Mouse (Mus musculus) gastrocnemius, adult 18-20 months (tissue): ENCODE results near the gene Mrpl18. TPM values are rescaled to one million over a fixed set of nuclear protein-coding genes. Genes with fewer than 3 reads are reported as not detected.

Experiments used
- DNase-seq: peaks from one replicate; pipeline ENCODE4 v3.0.0; 2021; ENCODE audit warnings: low spot score
- microRNA-seq: library from miRNA; unstranded; fragments of <30 nt; microRNA quantifications from one replicate; pipeline ENCODE4 v1.2.0, GENCODE M21; 2021
- total RNA-seq, 2 experiments: library from RNA; stranded (reverse); gene quantifications; 2 replicates each; pipeline ENCODE4 v1.2.3; 2021

Gene Mrpl18
- total RNA-seq, 2 experiments from 2014 or later, result 103 to 121 TPM

DNA sequence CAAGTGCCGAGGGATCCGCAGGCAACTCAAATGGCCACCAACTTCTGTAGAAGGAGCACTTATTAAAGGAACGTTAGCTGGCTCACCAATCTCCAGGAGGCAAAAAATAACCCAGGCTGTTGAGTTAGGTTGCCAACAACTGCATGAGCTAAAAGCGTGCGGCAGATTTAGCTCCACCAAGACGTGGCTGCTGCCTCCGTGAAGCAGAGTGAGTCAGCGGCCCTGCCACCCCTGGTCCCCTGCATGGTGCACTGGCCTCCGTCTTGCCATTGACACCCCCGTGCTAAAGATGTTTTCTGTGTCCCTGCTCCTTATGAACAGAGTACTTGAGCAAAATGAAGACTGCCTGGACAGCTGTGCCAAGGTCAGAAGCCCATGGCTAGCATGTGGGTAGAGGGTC is 49.3 kb downstream of the Mrpl18 start:
- DNase-seq, result peak; percentile 64

DNA sequence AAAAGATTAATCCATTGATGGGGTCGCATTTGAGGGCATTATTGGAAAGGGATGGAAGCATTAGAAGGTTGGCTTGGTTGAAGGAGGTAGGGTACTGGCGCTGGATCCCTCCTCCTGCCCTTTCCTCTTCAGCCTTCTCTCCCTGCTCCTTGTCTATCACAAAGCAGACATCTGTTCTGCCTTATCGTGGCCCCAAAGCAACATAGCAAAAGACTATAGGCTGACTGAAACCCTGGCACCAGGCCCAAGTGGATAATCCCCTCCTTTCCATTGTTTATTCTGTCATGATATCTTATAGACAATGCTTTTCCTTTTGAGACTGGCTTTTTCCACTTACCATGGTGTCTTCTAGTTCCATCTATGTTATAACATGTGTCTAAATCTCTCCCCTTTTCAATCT is 50.7 kb downstream of the Mrpl18 start:
- DNase-seq, result no peak

GRCm38 (mm10) chr17:12864111-12864510 is 52.0 kb downstream of the Mrpl18 start:
- DNase-seq, result peak; percentile 25

Small RNAs within 50 kb of the gene (microRNA-seq; reads per million reads assigned to microRNA genes)
- gene Gm24085, result not detected

Other genes with a start within 250 kb of the Mrpl18 start
- gene Slc22a1, start 240.5 kb downstream of the Mrpl18 start, total RNA-seq, result under 1 TPM in 1 of 2 experiments, not detected in 1; 0.62 TPM
- gene Igf2r, start 146.7 kb downstream of the Mrpl18 start, total RNA-seq, result 10 to 100 TPM; 42.4 to 43.3 TPM
- under 1 TPM in 1 of 2 experiments, not detected in 1; 0.19 TPM for gene Mas1, start 48.2 kb downstream of the Mrpl18 start, total RNA-seq
- gene Mrgprh, start 40.3 kb downstream of the Mrpl18 start, total RNA-seq, result 1 to 10 TPM; 4.4 to 4.7 TPM
- gene Pnldc1, start 6.1 kb downstream of the Mrpl18 start, total RNA-seq, result under 1 TPM; 0.18 to 0.31 TPM
- gene Tcp1, start 644 bp downstream of the Mrpl18 start, total RNA-seq, result 100 to 1,000 TPM; 167 to 180 TPM
- gene Acat3, start 24.3 kb upstream of the Mrpl18 start, total RNA-seq, result not detected
- 1 to 10 TPM; 3.0 to 3.1 TPM for gene Acat2, start 44.4 kb upstream of the Mrpl18 start, total RNA-seq
- 10 to 100 TPM; 24.2 to 25.7 TPM for gene Wtap, start 77.8 kb upstream of the Mrpl18 start, total RNA-seq
- gene Sod2, start 90.5 kb upstream of the Mrpl18 start, total RNA-seq, result 100 to 1,000 TPM; 418 to 433 TPM
- not detected for gene Gpr31b, start 136.0 kb upstream of the Mrpl18 start, total RNA-seq
- under 1 TPM; 0.25 to 0.38 TPM for gene Tcp10b, start 144.8 kb upstream of the Mrpl18 start, total RNA-seq
- gene Unc93a, start 215.5 kb upstream of the Mrpl18 start, total RNA-seq, result not detected